10 mouse cellular contexts compared by ENCODE assay signal in genomic region chr13:63072376-63072775, GRCm38 (mm10).
DNase-seq lines count a peak whose midpoint lies in the region; ATAC-seq and TF ChIP-seq lines count a peak whose summit lies in the region.
"Had no signal": no experiment of that assay in that cellular context is flagged by ENCODE, and none has a peak within 500 bp of the region (broad histone marks: within the 10 kb centered on the region; RNA-seq: fewer than 3 reads in every experiment).

No protein-coding gene starts in this region.

- WGBS in embryonic facial prominence, embryonic 10.5 days, result 24% methylated on average over 3 of the region's 3 CpGs
- WGBS in heart, embryonic 16.5 days, result 33% methylated on average over 3 of the region's 3 CpGs
- 27% methylated on average over 3 of the region's 3 CpGs for WGBS in lung, postnatal 0 days
- 37% methylated on average over 3 of the region's 3 CpGs for WGBS in midbrain, embryonic 15.5 days

- peak overlapping the region; percentile 21; the same call in 1 of the 2 replicates for H3K27ac ChIP-seq in embryonic facial prominence, embryonic 10.5 days (replicated peaks)
- no peak overlapping the region for H3K27ac ChIP-seq in heart, embryonic 16.5 days (ENCODE audit: low read length)
- peak overlapping the region; percentile 48; the same call in 1 of the 2 replicates for H3K27ac ChIP-seq in lung, postnatal 0 days (ENCODE audit: low read length)
- H3K27ac ChIP-seq in midbrain, embryonic 15.5 days, result no peak overlapping the region

- H3K4me3 ChIP-seq in embryonic facial prominence, embryonic 10.5 days, result no peak overlapping the region
- no peak overlapping the region for H3K4me3 ChIP-seq in heart, embryonic 16.5 days (ENCODE audit: low read length)
- no peak overlapping the region for H3K4me3 ChIP-seq in lung, postnatal 0 days (ENCODE audit: low read depth, low read length)
- no peak overlapping the region for H3K4me3 ChIP-seq in midbrain, embryonic 15.5 days

- DNase-seq in MN1 (ENCODE audit: low spot score), result peak; percentile 71
- no peak for DNase-seq in embryonic facial prominence, embryonic 10.5 days (ENCODE audit: low spot score)
- DNase-seq in lung, postnatal 0 days (ENCODE audit: low spot score), result peak; percentile 63
- no peak for DNase-seq in embryo, embryonic 9.5 days (ENCODE audit: extremely low spot score)
- DNase-seq in kidney, postnatal 4 days, result no peak
- no peak for DNase-seq in spleen, postnatal 36 days (ENCODE audit: low spot score in 2 of 2)
- DNase-seq: adrenal gland, postnatal 36 days; thymus, adult 18-20 months had no signal

- no peaks in the 10 kb centered on the region for H3K9me3 ChIP-seq in embryonic facial prominence, embryonic 10.5 days
- no peaks in the 10 kb centered on the region for H3K9me3 ChIP-seq in heart, embryonic 16.5 days (replicated peaks; ENCODE audit: control insufficient read depth, low read length)
- H3K9me3 ChIP-seq in lung, postnatal 0 days (ENCODE audit: low read length), result no peaks in the 10 kb centered on the region
- no peaks in the 10 kb centered on the region for H3K9me3 ChIP-seq in midbrain, embryonic 15.5 days

- TF ChIP-seq CTCF in lung, postnatal 0 days (IDR thresholded peaks at IDR 0.05), result no peak

- H3K4me2 ChIP-seq in heart, embryonic 16.5 days (ENCODE audit: low read depth, low read length), result no peak overlapping the region
- no peak overlapping the region for H3K4me2 ChIP-seq in lung, postnatal 0 days (replicated peaks; ENCODE audit: low read depth, low read length)
- no peak overlapping the region for H3K4me2 ChIP-seq in midbrain, embryonic 15.5 days

- TF ChIP-seq EP300 in lung, postnatal 0 days (IDR thresholded peaks at IDR 0.05), result peak; percentile 33

- peak; percentile 32; the same call in 1 of the 2 replicates for ATAC-seq in heart, embryonic 16.5 days (replicated peaks; ENCODE audit: extremely low read depth, insufficient read depth, low FRiP score)
- peak; percentile 72 for ATAC-seq in lung, postnatal 0 days
- ATAC-seq in midbrain, embryonic 15.5 days (replicated peaks), result no peak

- H3K9ac ChIP-seq in heart, embryonic 16.5 days (ENCODE audit: low read length), result no peak overlapping the region
- no peak overlapping the region for H3K9ac ChIP-seq in lung, postnatal 0 days (replicated peaks; ENCODE audit: low read depth)
- H3K9ac ChIP-seq in midbrain, embryonic 15.5 days, result no peak overlapping the region

- peaks cover 36% of the 10 kb centered on the region for H3K4me1 ChIP-seq in embryonic facial prominence, embryonic 10.5 days
- peaks cover 9% of the 10 kb centered on the region for H3K4me1 ChIP-seq in heart, embryonic 16.5 days (ENCODE audit: control insufficient read depth, insufficient read depth, low read length)
- peaks cover 13% of the 10 kb centered on the region; the same call in 1 of the 2 replicates for H3K4me1 ChIP-seq in lung, postnatal 0 days (ENCODE audit: insufficient read depth, low read depth, low read length)
- no peaks in the 10 kb centered on the region for H3K4me1 ChIP-seq in midbrain, embryonic 15.5 days

- no peaks in the 10 kb centered on the region for H3K27me3 ChIP-seq in embryonic facial prominence, embryonic 10.5 days (replicated peaks; ENCODE audit: low read depth, poor library complexity, severe bottlenecking)
- no peaks in the 10 kb centered on the region for H3K27me3 ChIP-seq in heart, embryonic 16.5 days (ENCODE audit: control insufficient read depth, insufficient read depth, low read length)
- no peaks in the 10 kb centered on the region for H3K27me3 ChIP-seq in lung, postnatal 0 days (replicated peaks; ENCODE audit: insufficient read depth, low read length)
- no peaks in the 10 kb centered on the region for H3K27me3 ChIP-seq in midbrain, embryonic 15.5 days (replicated peaks)

- peaks cover 6% of the 10 kb centered on the region; the same call in 1 of the 2 replicates for H3K36me3 ChIP-seq in embryonic facial prominence, embryonic 10.5 days (replicated peaks)
- H3K36me3 ChIP-seq in heart, embryonic 16.5 days (ENCODE audit: control insufficient read depth, insufficient read depth), result no peaks in the 10 kb centered on the region
- no peaks in the 10 kb centered on the region for H3K36me3 ChIP-seq in lung, postnatal 0 days (ENCODE audit: insufficient read depth, low read length)
- no peaks in the 10 kb centered on the region for H3K36me3 ChIP-seq in midbrain, embryonic 15.5 days (replicated peaks)

Comparison
In these comparisons a context has a peak if more than half of its experiments do, and no peak if none do; other contexts are left out.
1. DNase-seq: peak in MN1 (single experiment) and lung, postnatal 0 days (single experiment); none in embryonic facial prominence, embryonic 10.5 days (single experiment), embryo, embryonic 9.5 days (single experiment), kidney, postnatal 4 days (0 of 2) and spleen, postnatal 36 days (0 of 2).
2. H3K27ac ChIP-seq: peak in embryonic facial prominence, embryonic 10.5 days (single experiment) and lung, postnatal 0 days (single experiment); none in heart, embryonic 16.5 days (single experiment) and midbrain, embryonic 15.5 days (single experiment).